Comparison of ENCODE assay signal across 21 mouse cellular contexts in the genomic region with DNA sequence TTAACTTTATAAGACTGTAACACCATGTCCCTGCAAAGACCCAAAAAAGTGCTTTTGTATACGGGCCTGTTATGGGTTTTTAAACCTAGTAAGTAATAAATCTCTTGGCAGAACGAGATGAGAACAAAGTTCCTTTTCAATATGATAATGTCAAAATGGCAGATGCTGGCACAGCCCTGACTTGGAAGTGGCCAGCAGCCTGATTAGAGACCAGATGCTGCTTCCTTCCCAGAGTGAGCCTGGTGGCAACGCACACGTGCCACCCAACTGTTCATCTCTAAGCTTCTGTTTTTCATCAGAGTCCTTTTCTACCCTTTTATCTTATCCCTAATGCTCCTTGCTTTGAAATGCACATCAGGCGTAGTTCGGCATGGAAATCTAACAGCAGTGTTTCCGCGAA. TPM values are rescaled to one million over a fixed set of nuclear protein-coding genes. Genes with fewer than 3 reads are reported as not detected.
DNase-seq lines count a peak whose midpoint lies in the region; ATAC-seq lines count a peak whose summit lies in the region.
"Had no signal": no experiment of that assay in that cellular context is flagged by ENCODE, and none has a peak within 500 bp of the region (broad histone marks: within the 10 kb centered on the region; RNA-seq: fewer than 3 reads in every experiment).

No protein-coding gene starts in this region.

- H3K27ac ChIP-seq in midbrain, embryonic 10.5 days (replicated peaks), result peak overlapping the region; percentile 55; the same call in 1 of the 2 replicates
- H3K27ac ChIP-seq in midbrain, embryonic 16.5 days (ENCODE audit: low read length), result no peak overlapping the region
- H3K27ac ChIP-seq in forebrain, embryonic 14.5 days (ENCODE audit: low read depth, low read length), result peak overlapping the region; percentile 27; the same call in 1 of the 2 replicates
- H3K27ac ChIP-seq in neural tube, embryonic 13.5 days (replicated peaks), result peak overlapping the region; percentile 87
- no peak overlapping the region for H3K27ac ChIP-seq in intestine, embryonic 15.5 days
- H3K27ac ChIP-seq: embryonic facial prominence, embryonic 13.5 days; left cerebral cortex, adult 2 months; stomach, postnatal 0 days had no signal

- ATAC-seq in midbrain, embryonic 16.5 days, result no peak
- peak; percentile 52 for ATAC-seq in forebrain, embryonic 14.5 days
- no peak for ATAC-seq in neural tube, embryonic 13.5 days (ENCODE audit: low read depth)
- no peak for ATAC-seq in intestine, embryonic 15.5 days
- ATAC-seq: intestine, embryonic 16.5 days had no signal

- H3K4me1 ChIP-seq in midbrain, embryonic 10.5 days, result peaks cover 41% of the 10 kb centered on the region
- H3K4me1 ChIP-seq in midbrain, embryonic 16.5 days (ENCODE audit: control insufficient read depth, insufficient read depth, low read length), result peaks cover 10% of the 10 kb centered on the region
- H3K4me1 ChIP-seq in forebrain, embryonic 14.5 days (ENCODE audit: control insufficient read depth, insufficient read depth, low read length), result peaks cover 21% of the 10 kb centered on the region
- H3K4me1 ChIP-seq in neural tube, embryonic 13.5 days (replicated peaks), result peaks cover 37% of the 10 kb centered on the region
- H3K4me1 ChIP-seq in intestine, embryonic 15.5 days (replicated peaks), result no peaks in the 10 kb centered on the region

- 60% methylated on average over 8 of the region's 8 CpGs for WGBS in midbrain, embryonic 10.5 days
- WGBS in midbrain, embryonic 16.5 days, result 32% methylated on average over 8 of the region's 8 CpGs
- 24% methylated on average over 8 of the region's 8 CpGs for WGBS in forebrain, embryonic 14.5 days
- 32% methylated on average over 8 of the region's 8 CpGs for WGBS in neural tube, embryonic 13.5 days
- 67% methylated on average over 8 of the region's 8 CpGs for WGBS in intestine, embryonic 15.5 days

- DNase-seq in cerebellum, postnatal 14 days, result peak; percentile 24 to 32
- DNase-seq in cerebellum, adult 11-12 months, result no peak
- no peak for DNase-seq in midbrain, embryonic 10.5 days (ENCODE audit: low spot score)
- DNase-seq in forebrain, embryonic 14.5 days (ENCODE audit: low spot score), result peak; percentile 72
- no peak for DNase-seq in frontal cortex, postnatal 25 days (ENCODE audit: low spot score in 2 of 2)
- DNase-seq: cerebellum, adult 8-10 months; gastrocnemius, postnatal 25 days; heart, postnatal 4 days; lung, embryonic 14.5 days; spleen, adult 18-20 months had no signal

- no peak overlapping the region for H3K4me3 ChIP-seq in midbrain, embryonic 10.5 days
- H3K4me3 ChIP-seq in midbrain, embryonic 16.5 days (ENCODE audit: low read depth, low read length), result no peak overlapping the region
- no peak overlapping the region for H3K4me3 ChIP-seq in forebrain, embryonic 14.5 days (ENCODE audit: low read depth, low read length)
- H3K4me3 ChIP-seq in neural tube, embryonic 13.5 days, result no peak overlapping the region
- no peak overlapping the region for H3K4me3 ChIP-seq in intestine, embryonic 15.5 days (replicated peaks)
- H3K4me3 ChIP-seq: embryonic facial prominence, embryonic 13.5 days; left cerebral cortex, adult 2 months had no signal

- no peak overlapping the region for H3K9ac ChIP-seq in midbrain, embryonic 16.5 days (ENCODE audit: low read depth, low read length)
- H3K9ac ChIP-seq in forebrain, embryonic 14.5 days (ENCODE audit: low read length), result no peak overlapping the region
- H3K9ac ChIP-seq in neural tube, embryonic 13.5 days, result no peak overlapping the region
- H3K9ac ChIP-seq in intestine, embryonic 15.5 days, result no peak overlapping the region
- H3K9ac ChIP-seq: embryonic facial prominence, embryonic 13.5 days; lung, embryonic 14.5 days had no signal

- H3K4me2 ChIP-seq in midbrain, embryonic 16.5 days (ENCODE audit: low read length), result no peak overlapping the region
- H3K4me2 ChIP-seq in forebrain, embryonic 14.5 days (ENCODE audit: low read length), result no peak overlapping the region
- H3K4me2 ChIP-seq in neural tube, embryonic 13.5 days, result no peak overlapping the region
- H3K4me2 ChIP-seq in intestine, embryonic 15.5 days (replicated peaks), result no peak overlapping the region
- H3K4me2 ChIP-seq: embryonic facial prominence, embryonic 13.5 days; heart, embryonic 11.5 days; lung, embryonic 14.5 days had no signal

- no peaks in the 10 kb centered on the region for H3K9me3 ChIP-seq in midbrain, embryonic 10.5 days (replicated peaks)
- no peaks in the 10 kb centered on the region for H3K9me3 ChIP-seq in midbrain, embryonic 16.5 days (replicated peaks; ENCODE audit: control insufficient read depth, low read length, poor library complexity, severe bottlenecking)
- no peaks in the 10 kb centered on the region for H3K9me3 ChIP-seq in forebrain, embryonic 14.5 days (replicated peaks; ENCODE audit: control insufficient read depth, low read length)
- no peaks in the 10 kb centered on the region for H3K9me3 ChIP-seq in neural tube, embryonic 13.5 days
- H3K9me3 ChIP-seq in intestine, embryonic 15.5 days, result no peaks in the 10 kb centered on the region
- H3K9me3 ChIP-seq: embryonic facial prominence, embryonic 13.5 days had no signal

- H3K36me3 ChIP-seq in midbrain, embryonic 10.5 days, result no peaks in the 10 kb centered on the region
- H3K36me3 ChIP-seq in midbrain, embryonic 16.5 days (ENCODE audit: control insufficient read depth, insufficient read depth, low read length), result no peaks in the 10 kb centered on the region
- H3K36me3 ChIP-seq in forebrain, embryonic 14.5 days (ENCODE audit: control insufficient read depth, insufficient read depth, low read length), result no peaks in the 10 kb centered on the region
- no peaks in the 10 kb centered on the region for H3K36me3 ChIP-seq in neural tube, embryonic 13.5 days
- no peaks in the 10 kb centered on the region for H3K36me3 ChIP-seq in intestine, embryonic 15.5 days
- H3K36me3 ChIP-seq: embryonic facial prominence, embryonic 13.5 days had no signal

- H3K27me3 ChIP-seq in midbrain, embryonic 10.5 days (ENCODE audit: low read depth, poor library complexity, severe bottlenecking), result no peaks in the 10 kb centered on the region
- H3K27me3 ChIP-seq in midbrain, embryonic 16.5 days (ENCODE audit: control insufficient read depth, insufficient read depth, low read depth, low read length), result no peaks in the 10 kb centered on the region
- no peaks in the 10 kb centered on the region for H3K27me3 ChIP-seq in forebrain, embryonic 14.5 days (replicated peaks; ENCODE audit: control insufficient read depth, insufficient read depth, low read length)
- H3K27me3 ChIP-seq in neural tube, embryonic 13.5 days, result no peaks in the 10 kb centered on the region
- H3K27me3 ChIP-seq in intestine, embryonic 15.5 days (replicated peaks), result no peaks in the 10 kb centered on the region
- H3K27me3 ChIP-seq: Patski had no signal

RNA-seq across cellular contexts. Expression of gene Rag2, which starts 33.2 kb away (rescaled TPM):
- polyA plus RNA-seq in midbrain, embryonic 10.5 days (2016; fragmentation: Nextera tagmentation; extraction: Ambion mirVana), result not detected in 2 replicates
- 0.11 TPM in 1 of 2 replicates, not detected in the other for polyA plus RNA-seq in midbrain, embryonic 16.5 days (2015; fragmentation: Nextera tagmentation; extraction: Ambion mirVana)
- 0.14 TPM in 1 of 2 replicates, not detected in the other for polyA plus RNA-seq in forebrain, embryonic 14.5 days (2014; fragmentation: Nextera tagmentation; extraction: Ambion mirVana)
- 0.07 TPM in 1 of 2 replicates, not detected in the other for polyA plus RNA-seq in neural tube, embryonic 13.5 days (2015; fragmentation: Nextera tagmentation; extraction: Ambion mirVana)
- polyA plus RNA-seq in intestine, embryonic 15.5 days (2015; fragmentation: Nextera tagmentation; extraction: Ambion mirVana), result 0.08 and 0.09 TPM in 2 replicates
- polyA plus RNA-seq: embryonic facial prominence, embryonic 13.5 days; heart, embryonic 11.5 days; large intestine, adult 2 months; liver, adult 2 months; lung, embryonic 14.5 days; Patski; stomach, postnatal 0 days had no signal

RNA-seq across cellular contexts. Expression of gene Rag1, which starts 57.9 kb away (rescaled TPM):
- 0.02 and 0.10 TPM in 2 replicates for polyA plus RNA-seq in midbrain, embryonic 10.5 days (2016; fragmentation: Nextera tagmentation; extraction: Ambion mirVana)
- 0.13 and 0.16 TPM in 2 replicates for polyA plus RNA-seq in midbrain, embryonic 16.5 days (2015; fragmentation: Nextera tagmentation; extraction: Ambion mirVana)
- polyA plus RNA-seq in forebrain, embryonic 14.5 days (2014; fragmentation: Nextera tagmentation; extraction: Ambion mirVana), result 0.07 and 0.13 TPM in 2 replicates
- 0.04 TPM in 2 replicates for polyA plus RNA-seq in neural tube, embryonic 13.5 days (2015; fragmentation: Nextera tagmentation; extraction: Ambion mirVana)
- polyA plus RNA-seq in intestine, embryonic 15.5 days (2015; fragmentation: Nextera tagmentation; extraction: Ambion mirVana), result 0.03 TPM in 1 of 2 replicates, not detected in the other
- polyA plus RNA-seq: heart, embryonic 11.5 days; large intestine, adult 2 months; liver, adult 2 months; lung, embryonic 14.5 days; Patski had no signal

RNA-seq across cellular contexts. Expression of gene B230118H07Rik, which starts 58.0 kb away (rescaled TPM):
- polyA plus RNA-seq in midbrain, embryonic 10.5 days (2016; fragmentation: Nextera tagmentation; extraction: Ambion mirVana), result 57.4 and 64.1 TPM in 2 replicates
- 48.3 and 50.7 TPM in 2 replicates for polyA plus RNA-seq in midbrain, embryonic 16.5 days (2015; fragmentation: Nextera tagmentation; extraction: Ambion mirVana)
- 50.2 and 58.8 TPM in 2 replicates for polyA plus RNA-seq in forebrain, embryonic 14.5 days (2014; fragmentation: Nextera tagmentation; extraction: Ambion mirVana)
- polyA plus RNA-seq in neural tube, embryonic 13.5 days (2015; fragmentation: Nextera tagmentation; extraction: Ambion mirVana), result 60.5 and 66.7 TPM in 2 replicates
- polyA plus RNA-seq in intestine, embryonic 15.5 days (2015; fragmentation: Nextera tagmentation; extraction: Ambion mirVana), result 52.0 and 57.2 TPM in 2 replicates

Comparison
In these comparisons a context has a peak if more than half of its experiments do, and no peak if none do; other contexts are left out.
1. DNase-seq: peak in cerebellum, postnatal 14 days (2 of 2) and forebrain, embryonic 14.5 days (single experiment); none in cerebellum, adult 11-12 months (single experiment), midbrain, embryonic 10.5 days (single experiment) and frontal cortex, postnatal 25 days (0 of 2).
2. H3K27ac ChIP-seq: peak in midbrain, embryonic 10.5 days (single experiment), forebrain, embryonic 14.5 days (single experiment) and neural tube, embryonic 13.5 days (single experiment); none in midbrain, embryonic 16.5 days (single experiment) and intestine, embryonic 15.5 days (single experiment).